Mouse (Mus musculus) midbrain, embryonic 11.5 days (tissue): Measurements from ENCODE around the gene Dusp15. TPM values are rescaled to one million over a fixed set of nuclear protein-coding genes. Genes with fewer than 3 reads are reported as not detected.

Experiments used
- ATAC-seq: fragments of 200-750 bp; cut with Nextera tagmentation; 2 replicates; pipeline ENCODE4 v1.8.0; 2017; ENCODE audit warnings: moderate TSS enrichment, moderate library complexity; ENCODE audit not compliant: low FRiP score
- DNase-seq: peaks from one replicate; pipeline ENCODE4 v3.0.0; 2015; ENCODE audit warnings: low spot score; ENCODE audit errors: missing footprints
- H3K27ac ChIP-seq: fragments of 300-500 bp; sonication (generic); 2 replicates; pipeline ENCODE4 v1.5.1; 2014; ENCODE audit warnings: low read depth, low read length
- H3K27me3 ChIP-seq: fragments of 300-500 bp; sonication (generic); 2 replicates; pipeline ENCODE4 v1.6.1; 2014; ENCODE audit warnings: mild to moderate bottlenecking, low read length, moderate library complexity, mixed read lengths; ENCODE audit not compliant: control insufficient read depth, insufficient read depth
- H3K36me3 ChIP-seq: fragments of 300-500 bp; sonication (generic); 2 replicates; pipeline ENCODE4 v1.6.1; 2014; ENCODE audit warnings: mild to moderate bottlenecking, low read length, moderate library complexity, mixed read lengths; ENCODE audit not compliant: control insufficient read depth, insufficient read depth
- H3K4me1 ChIP-seq: fragments of 300-500 bp; sonication (generic); 2 replicates; pipeline ENCODE4 v1.6.1; 2014; ENCODE audit warnings: low read length; ENCODE audit not compliant: control insufficient read depth, insufficient read depth
- H3K4me2 ChIP-seq: fragments of 300-500 bp; sonication (generic); 2 replicates; pipeline ENCODE4 v1.6.1; 2014; ENCODE audit warnings: mild to moderate bottlenecking, moderate library complexity
- H3K4me3 ChIP-seq: fragments of 300-500 bp; sonication (generic); 2 replicates; pipeline ENCODE4 v1.5.1; 2014; ENCODE audit warnings: low read depth, low read length
- H3K9ac ChIP-seq: fragments of 300-500 bp; sonication (generic); 2 replicates; pipeline ENCODE4 v1.6.1; 2014; ENCODE audit warnings: low read length
- H3K9me3 ChIP-seq: fragments of 300-500 bp; sonication (generic); 2 replicates; pipeline ENCODE4 v1.6.1; 2016; ENCODE audit warnings: low read length; ENCODE audit not compliant: control insufficient read depth
- WGBS: fragments of 180-500 bp; shearing (Covaris S2); extraction: QIAGEN DNeasy Blood & Tissue Kit; methylation state at CpG from one replicate; pipeline ENCODE4 v1.1.7; 2014; 5-methylcytosine and 5-hydroxymethylcytosine counted together
- polyA plus RNA-seq: library from polyadenylated mRNA; unstranded; fragments of >200 nt; fragmentation: Nextera tagmentation; extraction: Ambion mirVana; gene quantifications from 2 replicates; pipeline ENCODE4 v1.2.1, GENCODE M21; 2014

The Dusp15 gene
- polyA plus RNA-seq, 1 experiment from 2014 or later = 0.89 TPM

DNA sequence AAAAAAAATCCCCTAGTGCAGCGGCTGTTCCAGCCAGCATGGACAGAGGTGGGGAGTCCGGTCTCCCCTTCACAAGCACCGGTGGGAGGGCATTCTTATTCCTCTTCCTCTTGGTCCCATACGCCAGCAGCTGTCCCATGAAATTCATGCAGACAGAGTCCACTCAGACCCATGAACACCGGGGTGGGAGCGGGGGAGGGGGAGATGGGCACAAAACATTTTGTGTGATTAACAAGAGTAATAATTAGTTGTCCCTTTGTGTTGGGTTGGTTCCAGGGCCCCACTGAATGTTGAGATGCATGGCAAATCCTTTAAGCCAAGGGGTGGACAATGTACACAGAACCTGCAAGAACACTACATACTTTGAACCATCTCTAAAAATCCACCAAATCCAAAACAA lies 10.4 kb downstream of the Dusp15 start:
- WGBS = 77% methylated on average over 6 of the region's 6 CpGs
- ATAC-seq (no peak), DNase-seq (no peak)
- no peak overlapping the region for H3K9ac ChIP-seq
- no peak overlapping the region for H3K4me3 ChIP-seq
- H3K9me3 ChIP-seq = no peaks in the 10 kb centered on the region
- H3K27me3 ChIP-seq = peaks cover 51% of the 10 kb centered on the region
- no peak overlapping the region for H3K27ac ChIP-seq
- H3K4me1 ChIP-seq = peaks cover 4% of the 10 kb centered on the region; the same call in 1 of the 2 replicates
- H3K36me3 ChIP-seq = no peaks in the 10 kb centered on the region
- H3K4me2 ChIP-seq = no peak overlapping the region

DNA sequence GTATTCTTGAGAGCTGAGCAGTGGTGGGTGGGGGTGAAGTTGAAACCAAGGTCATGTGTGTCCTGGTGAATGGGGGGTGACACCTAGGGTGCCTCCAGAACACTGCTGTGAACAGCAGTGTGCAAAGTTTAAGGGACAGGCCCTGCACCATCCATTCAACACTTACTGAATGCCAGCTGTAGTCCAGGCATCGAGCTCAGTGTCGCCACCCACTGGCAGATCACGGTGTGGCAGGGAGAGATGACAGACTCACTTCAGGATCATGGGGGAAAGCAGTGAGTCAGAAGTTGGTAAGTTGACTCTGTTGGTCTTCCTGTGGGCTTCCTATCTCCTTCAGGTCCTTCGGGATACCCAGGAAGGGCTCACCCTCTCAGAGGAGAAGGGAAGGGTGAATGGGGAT lies 11.7 kb downstream of the Dusp15 start:
- Histone ChIP-seq H3K27ac (no peak overlapping the region), H3K9me3 (no peaks in the 10 kb centered on the region), H3K9ac (no peak overlapping the region), H3K27me3 (peaks cover 43% of the 10 kb centered on the region), H3K4me2 (no peak overlapping the region), H3K4me3 (no peak overlapping the region), H3K36me3 (no peaks in the 10 kb centered on the region), H3K4me1 (peaks cover 4% of the 10 kb centered on the region; the same call in 1 of the 2 replicates)
- DNase-seq (peak; percentile 97), ATAC-seq (no peak)
- WGBS = 14% methylated on average over 4 of the region's 4 CpGs

DNA sequence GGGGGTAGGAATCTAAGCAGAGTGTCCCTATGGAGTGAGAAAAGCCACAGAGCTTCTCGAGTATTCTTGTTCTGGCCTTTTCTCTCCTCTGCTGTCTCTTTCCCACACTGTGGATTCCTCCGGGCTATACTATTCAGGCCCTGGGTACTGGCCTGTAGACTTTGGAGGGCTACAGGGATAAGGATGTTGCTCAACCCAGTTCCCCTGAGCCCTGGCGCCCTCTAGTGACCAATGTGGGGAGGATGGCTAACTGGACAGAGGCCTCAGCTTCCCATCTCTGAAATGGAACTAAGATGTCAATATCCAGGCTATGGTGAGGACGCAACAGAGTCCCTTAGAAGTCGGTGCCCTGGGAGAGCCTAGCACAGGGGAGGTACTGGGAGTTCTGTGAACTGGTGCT lies 17.9 kb downstream of the Dusp15 start:
- no peaks in the 10 kb centered on the region for H3K9me3 ChIP-seq
- peak; percentile 87 for DNase-seq
- WGBS = 34% methylated on average over 5 of the region's 5 CpGs
- no peak overlapping the region for H3K9ac ChIP-seq
- no peak overlapping the region for H3K27ac ChIP-seq
- H3K36me3 ChIP-seq = no peaks in the 10 kb centered on the region
- no peak overlapping the region for H3K4me3 ChIP-seq
- H3K4me2 ChIP-seq = no peak overlapping the region
- ATAC-seq = peak; percentile 22; the same call in 1 of the 2 replicates
- H3K4me1 ChIP-seq = no peaks in the 10 kb centered on the region
- H3K27me3 ChIP-seq = no peaks in the 10 kb centered on the region

DNA sequence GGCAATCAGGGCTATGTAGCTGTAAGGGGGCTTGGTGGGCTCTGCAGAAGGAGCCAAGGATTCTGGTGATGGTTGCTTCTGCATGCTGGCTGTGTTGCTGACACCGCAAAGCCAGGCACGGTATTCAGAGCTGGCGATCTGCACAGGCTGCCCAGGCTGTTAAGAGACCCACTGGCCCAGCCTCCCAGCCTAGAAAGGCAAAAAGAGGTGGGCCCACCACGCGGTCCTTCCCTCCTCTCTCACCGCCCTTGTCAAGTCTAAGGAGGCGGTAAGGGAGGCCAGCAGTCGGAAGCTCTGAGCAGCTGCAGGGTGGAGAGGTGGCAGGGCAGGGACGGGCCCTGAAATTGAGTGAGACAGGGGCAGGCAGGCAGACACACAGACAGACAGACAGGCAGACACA lies 18.4 kb downstream of the Dusp15 start, which contains the start of gene Foxs1:
TSS of gene Foxs1 (minus strand) at position 161 of the 400 bp plus-strand sequence.
- no peak within 1 kb of the TSS for H3K9ac ChIP-seq
- no peaks in the 10 kb centered on the region; the same call in 1 of the 2 replicates for H3K27me3 ChIP-seq
- H3K4me2 ChIP-seq = no peak within 1 kb of the TSS
- DNase-seq (no peak), ATAC-seq (no peak)
- H3K4me1 ChIP-seq = no peaks in the 10 kb centered on the region
- 41% methylated on average over 9 of the region's 9 CpGs for WGBS
- H3K27ac ChIP-seq = no peak within 1 kb of the TSS
- H3K9me3 ChIP-seq = no peaks in the 10 kb centered on the region
- no peak within 1 kb of the TSS for H3K4me3 ChIP-seq
- H3K36me3 ChIP-seq = no peaks in the 10 kb centered on the region

DNA sequence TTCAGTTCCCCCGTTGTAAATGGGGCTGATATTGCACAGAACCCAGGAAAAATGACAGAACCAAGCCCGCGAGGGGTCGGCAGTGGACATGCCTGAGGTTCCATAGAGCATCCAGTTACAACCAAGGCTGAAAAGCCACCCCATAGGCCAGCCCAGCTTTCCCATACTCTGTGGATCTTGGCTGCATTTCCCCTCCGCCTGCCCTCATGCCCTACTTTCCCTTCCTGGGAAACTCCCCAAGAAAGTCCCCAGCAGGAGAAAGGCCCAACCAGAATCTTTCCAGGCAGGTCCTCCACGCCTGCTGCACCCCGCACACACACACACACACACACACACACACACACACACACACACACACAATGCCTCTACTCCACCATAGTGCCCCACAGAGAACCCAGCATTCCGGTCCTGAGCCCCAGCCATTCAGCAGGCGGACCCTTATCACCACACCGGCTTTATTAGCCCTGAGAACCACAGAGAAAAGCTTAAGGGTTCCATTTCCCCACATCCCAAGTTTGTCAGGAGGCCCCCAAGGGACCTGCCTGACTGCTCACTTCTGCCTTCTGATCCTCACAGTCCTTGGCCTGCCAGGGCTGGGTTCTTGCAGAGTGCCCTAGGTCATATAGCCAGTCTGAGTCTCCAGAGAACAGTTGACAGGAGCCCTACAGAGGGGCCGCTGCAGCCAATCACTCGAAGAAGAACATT lies 19.9 kb downstream of the Dusp15 start:
- Histone ChIP-seq H3K4me1 (no peaks in the 10 kb centered on the region), H3K9ac (no peak overlapping the region), H3K27ac (no peak overlapping the region), H3K4me3 (no peak overlapping the region), H3K27me3 (no peaks in the 10 kb centered on the region; the same call in 1 of the 2 replicates), H3K9me3 (no peaks in the 10 kb centered on the region), H3K4me2 (no peak overlapping the region), H3K36me3 (no peaks in the 10 kb centered on the region)
- DNase-seq (no peak), ATAC-seq (no peak)
- 81% methylated on average over 12 of the region's 12 CpGs for WGBS

DNA sequence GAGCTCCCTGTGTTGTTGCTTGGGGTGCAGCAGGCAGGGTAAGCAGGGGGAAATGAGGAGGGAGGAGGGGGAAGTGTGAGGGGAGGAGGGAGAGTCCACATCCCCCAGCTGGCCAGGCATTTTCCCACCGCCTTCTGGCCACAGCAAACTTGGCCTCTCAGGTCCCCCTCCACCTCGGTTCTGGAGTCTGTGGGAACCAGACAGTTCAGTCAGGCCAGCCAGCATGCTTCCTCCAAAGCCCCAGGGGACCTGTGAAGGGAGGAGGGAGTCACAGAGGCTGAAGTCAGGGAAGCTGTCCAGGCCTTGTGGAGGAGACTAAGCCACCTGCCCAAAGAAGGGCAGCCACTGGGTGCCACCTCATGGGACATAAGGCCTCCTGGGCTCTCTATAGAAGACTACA lies 21.2 kb downstream of the Dusp15 start:
- H3K36me3 ChIP-seq = no peaks in the 10 kb centered on the region
- no peak overlapping the region for H3K4me3 ChIP-seq
- H3K4me2 ChIP-seq = no peak overlapping the region
- H3K9me3 ChIP-seq = no peaks in the 10 kb centered on the region
- no peak overlapping the region for H3K9ac ChIP-seq
- no peak overlapping the region for H3K27ac ChIP-seq
- no peaks in the 10 kb centered on the region for H3K4me1 ChIP-seq
- H3K27me3 ChIP-seq = no peaks in the 10 kb centered on the region; the same call in 1 of the 2 replicates
- ATAC-seq = no peak
- no peak for DNase-seq
- WGBS = 31% methylated on average over 2 of the region's 2 CpGs

DNA sequence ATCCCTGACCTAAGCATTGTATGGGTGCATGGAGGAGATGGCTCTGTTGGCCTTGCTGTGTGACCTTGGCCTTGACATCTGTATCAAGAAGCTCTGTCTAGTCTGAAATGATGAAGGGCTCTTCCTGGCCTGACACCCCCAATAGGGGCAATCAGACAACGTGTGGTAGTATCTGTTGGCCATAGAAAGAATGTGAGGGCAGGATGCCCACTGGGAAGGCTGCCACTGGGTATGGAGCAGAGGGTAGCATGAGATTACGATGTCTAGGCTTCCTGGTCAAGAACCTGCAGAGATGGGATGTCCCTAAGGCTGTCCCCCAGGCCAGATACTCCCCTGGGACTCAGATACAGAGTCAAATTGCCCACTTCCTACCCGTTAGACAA lies 22.5 kb downstream of the Dusp15 start:
- H3K36me3 ChIP-seq = no peaks in the 10 kb centered on the region
- ATAC-seq = no peak
- H3K27me3 ChIP-seq = no peaks in the 10 kb centered on the region; the same call in 1 of the 2 replicates
- no peak overlapping the region for H3K4me3 ChIP-seq
- DNase-seq = no peak
- no peaks in the 10 kb centered on the region for H3K9me3 ChIP-seq
- 75% methylated on average over 3 of the region's 3 CpGs for WGBS
- H3K4me1 ChIP-seq = peaks cover 2% of the 10 kb centered on the region; the same call in 1 of the 2 replicates
- no peak overlapping the region for H3K27ac ChIP-seq
- H3K9ac ChIP-seq = no peak overlapping the region
- H3K4me2 ChIP-seq = no peak overlapping the region

DNA sequence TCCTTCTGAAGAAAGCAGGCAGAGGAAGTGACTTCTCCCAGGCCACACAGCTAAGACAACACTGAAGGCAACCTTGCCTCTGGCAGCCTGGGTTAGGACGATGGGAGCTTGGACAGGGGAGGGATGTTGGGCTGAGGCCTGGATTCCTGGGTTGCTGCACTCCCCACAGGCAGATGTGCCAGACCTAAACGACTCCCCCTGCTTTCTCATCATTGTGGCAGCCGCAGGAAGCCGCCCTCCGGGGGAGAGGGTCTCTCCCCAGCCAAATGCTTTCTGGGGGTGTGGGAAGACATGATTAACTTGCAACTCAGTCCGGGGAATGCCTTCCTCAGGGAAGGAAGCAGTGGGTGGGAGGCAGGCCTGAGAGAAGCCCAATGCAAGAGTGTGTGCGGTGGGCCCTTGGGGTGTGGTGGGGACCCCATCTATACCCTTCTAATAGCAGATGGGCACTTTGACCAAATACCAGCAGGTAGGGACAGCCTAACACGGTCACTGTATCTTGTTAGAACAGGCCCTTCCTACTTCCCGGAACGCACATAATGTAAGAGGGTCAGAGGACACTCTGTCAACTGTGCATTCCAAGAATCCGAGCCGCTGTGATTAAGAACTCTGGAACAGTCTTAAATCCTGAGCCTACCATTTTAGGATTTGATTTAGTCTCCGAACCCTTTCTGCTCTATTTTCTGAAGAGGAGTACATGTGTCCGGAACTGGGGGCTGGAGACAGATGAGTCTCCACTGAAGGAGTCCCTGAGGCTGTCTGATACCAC lies 23.1 kb downstream of the Dusp15 start:
- H3K36me3 ChIP-seq = no peaks in the 10 kb centered on the region
- no peak overlapping the region for H3K27ac ChIP-seq
- no peak overlapping the region for H3K4me2 ChIP-seq
- peaks cover 4% of the 10 kb centered on the region; the same call in 1 of the 2 replicates for H3K4me1 ChIP-seq
- H3K9ac ChIP-seq = no peak overlapping the region
- no peaks in the 10 kb centered on the region; the same call in 1 of the 2 replicates for H3K27me3 ChIP-seq
- ATAC-seq = no peak
- no peak overlapping the region for H3K4me3 ChIP-seq
- DNase-seq = no peak
- WGBS = 51% methylated on average over 14 of the region's 14 CpGs
- no peaks in the 10 kb centered on the region for H3K9me3 ChIP-seq

DNA sequence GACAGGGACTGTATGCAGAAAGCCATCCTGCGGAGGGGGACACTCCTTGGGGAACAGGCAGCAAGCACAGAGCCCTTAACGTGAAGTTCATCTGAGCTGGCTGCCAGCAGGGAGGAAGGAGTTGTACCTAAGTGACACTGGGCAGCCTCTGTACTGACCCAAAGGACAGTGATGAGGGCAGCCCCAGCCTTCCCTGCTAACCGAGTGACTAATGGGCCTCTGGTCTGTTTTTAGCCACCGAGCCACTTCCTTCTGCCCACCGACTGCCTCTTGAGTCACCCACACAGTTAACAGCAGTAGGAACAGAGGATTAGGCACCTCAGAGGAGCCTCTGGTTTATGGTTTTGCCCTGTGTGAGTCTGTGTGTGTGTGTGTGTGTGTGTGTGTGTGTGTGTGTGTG lies 24.1 kb downstream of the Dusp15 start:
- no peak overlapping the region for H3K4me3 ChIP-seq
- no peaks in the 10 kb centered on the region; the same call in 1 of the 2 replicates for H3K27me3 ChIP-seq
- WGBS = 70% methylated on average over 5 of the region's 5 CpGs
- no peak overlapping the region for H3K27ac ChIP-seq
- H3K4me2 ChIP-seq = no peak overlapping the region
- H3K36me3 ChIP-seq = no peaks in the 10 kb centered on the region
- no peak for DNase-seq
- peaks cover 4% of the 10 kb centered on the region; the same call in 1 of the 2 replicates for H3K4me1 ChIP-seq
- no peak overlapping the region for H3K9ac ChIP-seq
- no peak for ATAC-seq
- H3K9me3 ChIP-seq = no peaks in the 10 kb centered on the region
